Mouse (Mus musculus): ENCODE measurements around the gene Inf2.

DNA sequence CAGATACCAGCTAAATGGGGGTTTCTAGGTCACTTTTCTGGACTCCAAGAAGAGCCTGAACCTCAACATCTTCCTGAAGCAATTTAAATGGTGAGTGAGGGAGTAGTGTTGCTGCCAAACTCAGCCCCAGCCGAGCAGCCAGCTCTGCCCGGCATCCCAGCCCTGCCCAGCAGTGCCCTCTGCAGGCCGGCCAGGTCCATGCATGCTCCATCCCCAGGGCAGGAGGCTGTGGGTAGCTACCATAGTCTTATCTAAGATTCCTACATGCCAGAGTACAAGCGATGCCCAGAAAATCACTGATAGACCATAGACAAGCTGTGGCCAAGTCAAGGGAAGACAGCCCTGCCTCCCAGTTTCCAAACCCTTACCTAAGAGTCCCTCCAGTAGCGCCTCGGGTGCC, 17.2 kb downstream of the Inf2 start:
- TF ChIP-seq CTCF (IDR thresholded peaks at IDR 0.05; ENCODE audit: extremely low read depth, insufficient read length, insufficient replicate concordance, low read depth, low read length) (peak; percentile 96), POLR2A (IDR thresholded peaks at IDR 0.05; ENCODE audit: low read depth, low read length) (no peak)

Measured in small intestine, adult 2 months (tissue).